Mouse (Mus musculus): ENCODE measurements at regions not wholly inside any gene's neighbourhood (a gene's known extent, or its start where the extent isn't known, plus 50 kb on each side); places are given as distances from the start of the nearest gene placed in this dataset.

DNA sequence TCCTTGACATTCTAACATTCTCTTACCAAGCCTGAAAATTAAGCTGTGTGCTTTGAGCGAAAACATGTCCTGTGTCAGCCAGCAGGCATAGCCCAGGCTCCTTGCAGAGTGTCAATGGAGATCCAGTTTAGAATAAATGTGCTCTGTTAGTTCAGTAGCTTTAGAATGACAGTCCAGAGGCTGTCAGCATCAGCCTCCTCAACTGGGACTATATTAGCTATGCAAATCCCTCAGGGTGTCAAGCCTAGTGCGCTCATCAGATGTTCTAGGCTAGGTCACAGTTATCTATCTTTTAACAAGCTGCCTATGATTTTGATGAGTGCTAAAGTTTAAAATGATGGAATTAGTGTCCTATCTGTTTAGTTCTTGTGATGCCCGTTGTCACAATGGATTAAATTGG is 281.7 kb upstream of the Btbd3 start:
- DNase-seq (ENCODE audit: low spot score) = no peak

GRCm38 (mm10) chr2:137969156-137969555 is 287.2 kb upstream of the Btbd3 start:
- no peak for DNase-seq (ENCODE audit: low spot score)

- DNase-seq (ENCODE audit: low spot score) = no peak
These were observed 289.8 kb upstream of the Btbd3 start for GRCm38 (mm10) chr2:137966460-137967076.

- DNase-seq (ENCODE audit: low spot score) = no peak
These were observed 301.5 kb upstream of the Btbd3 start for GRCm38 (mm10) chr2:137954830-137955229.

GRCm38 (mm10) chr2:137953144-137953543 is 303.2 kb upstream of the Btbd3 start:
- no peak for DNase-seq (ENCODE audit: low spot score)

DNA sequence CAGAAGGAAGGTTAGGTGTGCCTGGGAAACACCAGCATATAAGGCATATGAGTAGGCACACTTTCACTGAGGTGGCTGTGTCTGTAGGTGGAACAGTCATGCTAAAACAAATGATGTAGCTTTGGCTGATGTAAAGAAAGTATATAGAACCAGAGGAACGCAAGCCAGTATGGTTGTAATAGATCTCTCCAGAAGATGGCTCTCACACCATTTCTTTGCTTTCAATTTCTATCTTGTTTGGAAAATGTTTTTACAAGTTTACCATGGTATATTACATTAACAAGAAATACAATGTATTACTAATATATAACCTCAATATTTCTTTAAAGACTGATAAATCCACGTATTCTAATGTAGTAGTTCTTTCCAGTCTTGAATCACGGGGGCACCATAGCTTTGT is 304.4 kb upstream of the Btbd3 start:
- no peak for DNase-seq (ENCODE audit: low spot score)

DNA sequence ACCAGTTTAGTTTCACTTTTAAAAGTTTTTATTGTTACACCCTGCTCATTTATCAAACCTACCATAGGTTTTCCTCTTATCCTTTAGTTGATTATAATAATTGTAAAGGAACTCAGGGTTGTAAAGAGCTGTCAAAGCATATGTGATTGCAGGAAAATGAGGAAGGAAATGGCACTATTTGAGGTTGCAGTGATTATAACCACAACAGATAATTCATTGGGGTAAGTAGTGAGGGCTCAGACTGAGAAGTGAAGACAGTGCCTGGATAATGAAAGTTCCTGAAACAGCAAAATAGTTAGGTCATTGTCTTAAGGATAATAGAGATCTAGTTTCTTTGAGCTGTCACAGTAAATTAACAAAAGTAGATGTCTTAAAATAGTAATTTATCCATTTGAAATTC is 305.4 kb upstream of the Btbd3 start:
- no peak for DNase-seq (ENCODE audit: low spot score)

DNA sequence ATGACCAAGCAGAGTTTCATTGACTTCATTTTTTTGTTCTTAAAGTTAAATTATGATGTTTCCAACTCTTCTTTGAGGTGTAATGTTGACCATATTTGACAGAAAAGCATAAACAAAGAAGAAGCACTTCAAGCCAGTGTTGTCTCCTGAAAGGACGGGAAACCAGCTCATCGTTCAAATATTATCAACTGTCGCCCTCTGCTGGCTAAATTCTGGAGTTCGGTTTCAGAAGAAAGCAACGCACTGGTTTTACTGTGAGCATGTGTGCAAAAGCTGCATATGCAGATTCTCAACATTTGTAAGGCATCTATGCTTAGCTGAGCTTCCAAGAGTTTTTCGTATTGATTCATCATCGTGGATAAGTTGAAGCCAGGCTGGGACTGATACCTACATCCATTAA is 313.6 kb upstream of the Btbd3 start:
- peak; percentile 33 for DNase-seq (ENCODE audit: low spot score)

GRCm38 (mm10) chr2:137939591-137939990 is 316.8 kb upstream of the Btbd3 start:
- DNase-seq (ENCODE audit: low spot score) = no peak

DNA sequence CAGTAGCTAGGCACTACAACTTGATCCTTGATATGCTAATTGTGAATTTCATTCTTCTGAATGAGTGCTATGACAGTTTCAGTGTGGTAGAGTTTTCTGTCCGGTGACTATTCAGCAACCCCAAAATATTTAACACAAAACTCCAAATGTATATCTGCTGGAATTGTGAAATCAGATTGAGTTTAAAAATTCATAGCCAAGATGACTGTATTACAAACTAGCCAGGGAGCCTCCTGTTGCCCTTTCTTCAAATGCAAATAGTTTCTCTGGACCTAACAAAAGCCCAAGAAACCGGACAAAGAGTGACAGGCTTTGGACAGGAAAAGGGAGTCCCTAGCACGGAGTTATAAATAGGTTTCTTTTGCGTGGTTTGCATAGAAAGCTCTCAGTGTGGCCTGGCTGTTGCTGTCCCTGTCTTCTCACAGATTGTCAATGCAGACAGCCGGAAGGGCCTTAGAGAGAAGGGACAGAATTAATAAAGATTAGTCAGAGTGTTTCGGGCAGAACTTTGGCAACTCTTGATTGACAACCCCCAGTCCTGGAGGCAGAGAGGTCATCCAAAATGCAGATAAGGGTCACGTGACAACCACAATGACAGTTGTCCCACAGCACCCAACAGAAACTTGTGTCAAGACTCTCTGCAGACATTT is 317.4 kb upstream of the Btbd3 start:
- no peak for DNase-seq (ENCODE audit: low spot score)

GRCm38 (mm10) chr2:137936613-137937012 is 319.8 kb upstream of the Btbd3 start:
- DNase-seq (ENCODE audit: low spot score) = no peak

GRCm38 (mm10) chr2:137932931-137933330 is 323.4 kb upstream of the Btbd3 start:
- DNase-seq (ENCODE audit: low spot score) = no peak

- no peak for DNase-seq (ENCODE audit: low spot score)
These were observed 323.9 kb upstream of the Btbd3 start for GRCm38 (mm10) chr2:137932488-137932887.

DNA sequence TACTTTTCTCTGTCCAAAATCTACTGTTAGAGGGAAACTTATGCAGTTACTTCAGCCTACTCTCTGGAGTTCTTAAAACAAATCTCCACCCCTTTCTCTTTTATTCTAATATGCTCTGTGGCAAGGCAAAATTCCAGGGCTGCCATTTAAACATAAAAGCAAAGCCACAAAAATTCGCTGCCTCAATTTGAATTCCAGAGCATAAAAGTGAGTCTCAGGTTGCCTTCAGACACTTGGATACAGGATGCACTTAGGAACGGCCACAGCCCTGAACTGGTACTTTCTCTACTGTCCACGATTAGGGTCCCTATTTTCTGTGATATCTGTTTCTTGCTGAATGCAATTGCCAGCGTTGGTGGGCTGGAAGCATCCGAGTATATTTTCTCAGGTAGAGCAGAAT is 330.9 kb upstream of the Btbd3 start:
- DNase-seq (ENCODE audit: low spot score) = no peak

DNA sequence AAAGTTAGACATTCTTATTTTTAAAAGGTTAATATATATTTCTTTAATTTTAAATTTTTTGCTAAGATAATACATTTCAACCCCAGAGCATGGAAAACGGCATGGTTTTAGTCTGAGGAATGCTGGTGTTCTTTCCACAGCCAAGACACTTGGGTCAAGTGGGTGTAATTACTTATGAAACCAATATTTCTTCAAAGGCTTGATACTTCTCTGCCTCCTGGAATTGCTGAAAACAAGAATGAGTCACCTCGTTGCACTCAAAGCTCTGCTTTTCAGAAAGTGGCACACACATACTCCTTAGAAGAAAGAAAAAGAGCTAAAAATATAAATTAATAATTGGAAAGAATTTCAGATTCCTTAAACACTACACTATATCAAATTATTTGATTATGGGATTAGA is 331.8 kb upstream of the Btbd3 start:
- no peak for DNase-seq (ENCODE audit: low spot score)

- no peak for DNase-seq (ENCODE audit: low spot score)
These were observed 357.9 kb upstream of the Btbd3 start for GRCm38 (mm10) chr2:137898425-137898824.

DNA sequence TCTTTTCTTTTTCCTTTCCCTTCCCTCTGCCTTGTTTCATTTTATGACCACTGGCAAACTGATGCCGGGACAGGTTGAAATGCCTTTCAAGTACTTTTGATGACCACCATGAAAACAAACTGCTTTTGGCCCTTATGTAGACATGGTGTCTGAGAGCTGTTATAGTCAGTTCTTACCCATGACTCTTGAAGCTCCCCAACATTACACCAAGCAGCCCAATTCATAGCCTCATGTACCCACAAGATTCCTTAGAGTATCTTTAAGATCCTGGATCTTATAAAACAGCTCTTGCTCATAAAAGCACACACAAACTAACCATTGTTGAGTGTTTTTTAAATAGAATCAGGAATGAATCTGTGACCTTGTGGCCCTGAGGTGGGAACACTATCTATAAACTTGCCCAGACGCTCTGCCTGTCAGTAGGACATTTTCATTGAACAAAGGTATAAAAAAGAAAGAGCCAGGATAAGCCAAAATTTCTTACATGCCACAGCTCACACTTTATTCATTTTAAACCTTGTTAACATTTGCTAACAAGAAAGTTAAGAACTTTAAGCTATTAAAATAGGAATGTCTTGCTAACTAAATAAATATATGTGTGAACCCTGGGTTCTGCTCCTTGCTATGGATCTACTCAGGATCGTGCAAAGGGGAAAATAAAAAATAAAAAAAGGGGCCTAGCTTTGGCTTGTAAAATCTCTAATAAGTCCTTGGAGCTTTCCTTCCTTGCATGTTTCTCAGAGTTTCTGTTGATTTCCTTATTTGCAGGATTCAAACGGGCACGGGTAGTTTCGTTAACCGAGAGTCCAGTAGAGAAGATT is 375.9 kb upstream of the Btbd3 start:
- no peak for DNase-seq (ENCODE audit: low spot score)

DNA sequence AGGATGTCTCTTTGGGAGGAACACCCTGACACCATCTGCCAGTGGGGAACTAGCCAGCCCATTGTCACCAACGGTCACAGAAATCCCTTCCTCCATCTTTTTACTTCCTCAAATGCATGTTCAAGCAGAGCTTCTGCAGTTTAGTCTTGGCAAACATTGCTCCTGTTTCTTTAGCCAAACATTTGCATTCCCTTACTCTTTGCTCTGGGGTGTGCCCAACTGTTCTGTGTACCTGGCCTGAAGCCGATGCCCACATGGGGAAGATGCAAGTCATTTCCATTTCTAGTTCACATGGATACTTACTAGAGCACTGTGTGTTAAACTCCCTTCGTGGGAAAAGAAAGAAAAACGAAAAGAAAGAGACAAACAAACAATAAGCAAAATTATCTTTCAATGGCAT is 386.7 kb upstream of the Btbd3 start:
- DNase-seq (ENCODE audit: low spot score) = no peak

DNA sequence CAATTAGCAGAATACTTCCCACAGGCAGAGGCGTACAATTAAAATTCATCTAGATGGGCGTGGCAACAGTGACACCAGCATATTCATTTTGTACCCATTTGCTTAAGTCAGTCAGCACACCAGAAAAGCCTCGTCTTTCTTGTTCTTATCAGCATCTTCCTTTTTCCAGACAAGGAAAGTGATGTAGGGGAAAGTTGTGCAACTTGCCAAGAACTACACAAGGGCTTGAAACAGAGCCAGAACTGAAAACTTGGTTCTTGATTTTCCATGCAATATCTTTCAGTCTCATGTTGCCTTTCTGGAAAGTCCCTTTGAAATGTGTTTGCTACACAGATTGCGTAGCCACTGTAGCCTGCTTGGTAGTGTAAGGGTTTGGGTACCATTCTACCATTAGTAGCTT is 401.9 kb upstream of the Btbd3 start:
- DNase-seq (ENCODE audit: low spot score) = no peak

- DNase-seq (ENCODE audit: low spot score) = no peak
These were observed 402.7 kb upstream of the Btbd3 start for GRCm38 (mm10) chr2:137853399-137854259.

DNA sequence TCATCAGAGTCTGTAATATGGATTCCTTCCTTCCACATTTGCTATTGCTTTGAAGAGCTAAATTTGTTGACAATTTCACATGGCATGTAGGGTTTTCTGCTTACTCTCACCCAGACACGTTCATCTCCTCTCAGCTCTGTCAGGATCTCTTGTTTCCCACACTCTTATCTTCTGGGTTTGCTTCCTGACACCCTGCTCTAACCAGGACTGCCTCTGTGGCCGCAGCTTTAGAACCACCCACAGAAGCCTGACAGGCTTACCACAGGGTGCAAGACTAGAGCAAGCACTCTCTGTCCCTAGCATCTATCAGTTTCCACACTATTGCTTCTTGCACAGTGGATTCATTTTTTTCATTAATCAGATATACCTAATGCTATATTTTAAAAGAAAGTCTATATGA is 408.5 kb upstream of the Btbd3 start:
- no peak for DNase-seq (ENCODE audit: low spot score)

DNA sequence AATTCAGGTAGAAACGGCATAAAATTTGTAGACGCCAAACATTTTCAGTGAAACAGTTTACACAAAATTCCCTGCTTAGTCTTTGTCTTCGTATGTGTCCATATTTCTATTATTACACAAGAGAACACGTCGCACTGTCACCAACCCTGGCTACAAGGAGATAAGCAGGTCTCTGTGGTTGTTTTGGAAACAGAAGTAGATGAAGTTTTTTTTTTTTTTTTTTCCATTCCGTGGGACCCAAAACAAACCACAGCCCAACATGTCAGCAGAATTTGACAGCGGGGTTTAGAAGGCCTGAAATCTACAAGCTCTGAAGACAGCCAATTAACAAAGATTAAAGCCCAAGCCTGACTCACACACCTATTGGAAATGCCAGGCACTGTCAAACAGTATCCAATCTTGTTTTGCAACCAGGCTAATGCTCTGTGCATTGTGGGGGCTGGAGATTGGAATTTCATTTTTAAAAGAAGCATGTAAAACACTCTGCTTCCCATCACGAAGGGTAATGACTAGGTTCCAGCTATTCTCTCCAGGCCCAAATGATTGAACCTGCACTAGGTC is 428.5 kb upstream of the Btbd3 start:
- DNase-seq (ENCODE audit: low spot score) = no peak

Data from ovary, adult 18-20 months (tissue).